Mouse (Mus musculus) cerebellum, postnatal 36 days (tissue): ENCODE data around the gene Ptch2.

Experiments
- DNase-seq, 2 experiments: peaks; one replicate each; pipeline ENCODE4 v3.0.0; 2021 to 2022; ENCODE audit warnings: mixed read lengths in 2 of 2

Gene Ptch2

DNA sequence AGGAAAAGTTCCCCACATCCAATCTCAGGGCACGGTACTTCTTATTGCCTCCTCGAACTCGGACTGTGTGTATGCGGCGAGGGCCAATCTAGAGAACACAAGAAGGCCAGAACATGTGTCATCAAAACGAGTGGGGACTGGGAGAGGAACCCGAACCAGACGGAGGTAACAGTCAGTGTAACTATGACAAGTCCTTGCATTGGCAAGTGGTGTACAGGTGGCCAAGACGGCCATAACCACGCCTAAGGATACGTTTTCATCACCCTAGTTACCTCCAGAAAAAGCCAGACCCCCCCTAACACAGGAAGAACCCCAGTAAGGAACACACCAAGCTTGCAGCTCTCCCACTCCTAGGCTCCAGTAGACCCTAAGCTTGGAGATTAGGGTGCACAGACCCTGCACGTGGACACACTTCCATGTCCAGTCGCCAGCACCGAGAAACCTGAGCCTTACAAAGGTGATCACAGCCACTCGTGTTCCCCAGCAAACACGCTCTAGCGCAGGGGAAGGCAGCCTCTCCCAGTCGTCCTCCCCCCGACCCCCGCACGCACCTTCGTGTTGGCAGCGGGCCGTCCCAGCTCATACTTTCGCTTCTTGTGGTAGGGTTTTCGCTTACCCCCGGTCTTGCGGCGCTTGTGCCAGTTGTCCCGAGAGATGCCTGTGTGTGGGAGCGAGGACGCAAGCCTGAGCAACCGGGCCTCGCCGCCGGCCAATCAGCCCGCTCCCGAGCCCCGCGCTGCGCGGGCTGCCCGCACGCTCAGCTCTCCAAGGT is 59.3 kb downstream of the Ptch2 start:
- no peak for DNase-seq

DNA sequence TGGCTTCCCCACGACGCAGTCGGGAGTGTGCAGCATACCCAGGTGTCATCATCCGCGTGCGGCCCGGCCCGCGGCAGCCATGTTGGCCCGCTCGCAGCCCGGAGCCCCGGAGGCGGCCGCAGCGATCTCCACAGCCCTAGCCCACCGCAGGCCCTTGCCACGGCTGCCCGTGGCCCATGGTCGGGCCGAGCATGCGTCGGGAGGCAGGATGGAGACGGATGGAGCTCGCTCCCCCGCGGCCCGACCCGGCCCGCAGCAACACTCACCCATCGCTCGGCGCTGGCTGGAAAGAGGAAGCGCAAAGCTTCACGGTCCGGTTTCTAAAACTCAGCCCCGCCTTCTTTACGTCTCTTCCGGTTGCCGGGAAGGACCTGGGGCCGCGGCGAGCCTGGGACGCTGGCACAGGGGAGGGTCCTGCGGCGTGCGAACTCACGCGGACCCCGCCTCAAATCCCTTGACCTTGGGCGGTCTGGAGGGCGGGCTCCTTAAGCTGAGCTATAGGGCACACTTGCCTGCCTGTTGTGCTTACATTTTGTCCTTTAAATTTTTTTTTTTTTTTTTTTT is 60.0 kb downstream of the Ptch2 start, which contains the start of gene Rps8:
Gene Rps8, minus strand, starts transcription at position 452 of the 564 bp plus-strand sequence.
- DNase-seq, result peak; percentile 84 to 87

- no peak for DNase-seq
These were observed 60.5 kb downstream of the Ptch2 start for GRCm38 (mm10) chr4:117156372-117156771.

DNA sequence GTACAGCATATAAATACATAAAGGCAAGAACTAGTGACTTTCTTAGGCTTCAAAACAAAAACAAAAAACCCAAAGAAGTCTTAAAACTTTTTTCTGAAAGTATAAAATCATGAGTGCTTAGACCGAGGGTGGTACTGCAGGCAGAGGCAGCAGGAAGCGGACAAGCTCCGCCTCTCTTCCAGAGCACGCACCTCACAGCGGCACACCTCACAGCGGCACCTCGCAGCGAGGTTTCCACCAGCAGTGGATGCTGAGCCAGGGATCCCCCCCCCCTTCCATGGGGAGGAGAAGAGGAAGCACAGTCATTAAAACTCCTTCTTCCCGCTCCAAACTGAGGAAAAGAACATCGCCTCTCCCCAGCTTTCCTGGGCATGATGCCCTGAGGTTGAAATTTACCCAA is 63.8 kb downstream of the Ptch2 start:
- DNase-seq, result no peak

- DNase-seq, result no peak
These were observed 65.3 kb downstream of the Ptch2 start for GRCm38 (mm10) chr4:117161183-117161582.
